Mouse (Mus musculus): ENCODE measurements at regions not wholly inside any gene's neighbourhood (a gene's known extent, or its start where the extent isn't known, plus 50 kb on each side); places are given as distances from the start of the nearest gene placed in this dataset.
A peak's percentile ranks its signal among the peaks of the same experiment; 100 is the strongest.

- no peak for DNase-seq (ENCODE audit: inconsistent age in 2 of 2, low spot score in 1 of 2)
Observed at GRCm38 (mm10) chr19:14802909-14803650, 205.2 kb upstream of the Tle4 start.

- DNase-seq (ENCODE audit: inconsistent age in 2 of 2, low spot score in 1 of 2): no peak
Observed at GRCm38 (mm10) chr19:14801669-14802068, 203.8 kb upstream of the Tle4 start.

GRCm38 (mm10) chr19:14799002-14799401, 201.2 kb upstream of the Tle4 start:
- no peak for DNase-seq (ENCODE audit: inconsistent age in 2 of 2, low spot score in 1 of 2)

- DNase-seq (ENCODE audit: inconsistent age in 2 of 2, low spot score in 1 of 2): no peak
Observed at GRCm38 (mm10) chr19:14798417-14798816, 200.6 kb upstream of the Tle4 start.

- DNase-seq (ENCODE audit: inconsistent age in 2 of 2, low spot score in 1 of 2): no peak
Observed at GRCm38 (mm10) chr19:14795910-14796309, 198.1 kb upstream of the Tle4 start.

GRCm38 (mm10) chr19:14789992-14790391, 192.1 kb upstream of the Tle4 start:
- DNase-seq (ENCODE audit: inconsistent age in 2 of 2, low spot score in 1 of 2): no peak

- DNase-seq (ENCODE audit: inconsistent age in 2 of 2, low spot score in 1 of 2): no peak
Observed at GRCm38 (mm10) chr19:14788630-14789029, 190.8 kb upstream of the Tle4 start.

- no peak for DNase-seq (ENCODE audit: inconsistent age in 2 of 2, low spot score in 1 of 2)
Observed at GRCm38 (mm10) chr19:14786868-14787267, 189.0 kb upstream of the Tle4 start.

GRCm38 (mm10) chr19:14785661-14786060, 187.8 kb upstream of the Tle4 start:
- no peak for DNase-seq (ENCODE audit: inconsistent age in 2 of 2, low spot score in 1 of 2)

- DNase-seq (ENCODE audit: inconsistent age in 2 of 2, low spot score in 1 of 2): no peak
Observed at GRCm38 (mm10) chr19:14777709-14778108, 179.9 kb upstream of the Tle4 start.

GRCm38 (mm10) chr19:14777198-14777597, 179.3 kb upstream of the Tle4 start:
- DNase-seq (ENCODE audit: inconsistent age in 2 of 2, low spot score in 1 of 2): no peak

GRCm38 (mm10) chr19:14776791-14777190, 178.9 kb upstream of the Tle4 start:
- DNase-seq (ENCODE audit: inconsistent age in 2 of 2, low spot score in 1 of 2): no peak

GRCm38 (mm10) chr19:14772794-14773193, 174.9 kb upstream of the Tle4 start:
- no peak for DNase-seq (ENCODE audit: inconsistent age in 2 of 2, low spot score in 1 of 2)

GRCm38 (mm10) chr19:14752646-14753045, 154.8 kb upstream of the Tle4 start:
- no peak for DNase-seq (ENCODE audit: inconsistent age in 2 of 2, low spot score in 1 of 2)

- no peak for DNase-seq (ENCODE audit: inconsistent age in 2 of 2, low spot score in 1 of 2)
Observed at GRCm38 (mm10) chr19:14742361-14742760, 144.5 kb upstream of the Tle4 start.

GRCm38 (mm10) chr19:14740936-14741335, 143.1 kb upstream of the Tle4 start:
- DNase-seq (ENCODE audit: inconsistent age in 2 of 2, low spot score in 1 of 2): no peak

GRCm38 (mm10) chr19:14740139-14740538, 142.3 kb upstream of the Tle4 start:
- no peak for DNase-seq (ENCODE audit: inconsistent age in 2 of 2, low spot score in 1 of 2)

GRCm38 (mm10) chr19:14736514-14736913, 138.7 kb upstream of the Tle4 start:
- no peak for DNase-seq (ENCODE audit: inconsistent age in 2 of 2, low spot score in 1 of 2)

- DNase-seq (ENCODE audit: inconsistent age in 2 of 2, low spot score in 1 of 2): no peak
Observed at GRCm38 (mm10) chr19:14725329-14725728, 127.5 kb upstream of the Tle4 start.

GRCm38 (mm10) chr19:14724637-14725036, 126.8 kb upstream of the Tle4 start:
- DNase-seq (ENCODE audit: inconsistent age in 2 of 2, low spot score in 1 of 2): peak in 1 of 2 experiments; percentile 22

- DNase-seq (ENCODE audit: inconsistent age in 2 of 2, low spot score in 1 of 2): no peak
Observed at GRCm38 (mm10) chr19:14705791-14706190, 107.9 kb upstream of the Tle4 start.

GRCm38 (mm10) chr19:14701116-14701515, 103.3 kb upstream of the Tle4 start:
- no peak for DNase-seq (ENCODE audit: inconsistent age in 2 of 2, low spot score in 1 of 2)

GRCm38 (mm10) chr19:14695369-14695768, 97.5 kb upstream of the Tle4 start:
- DNase-seq (ENCODE audit: inconsistent age in 2 of 2, low spot score in 1 of 2): no peak

Data from adrenal gland, adult (tissue).